Comparison of ENCODE assay signal across 27 mouse cellular contexts in the genomic region with DNA sequence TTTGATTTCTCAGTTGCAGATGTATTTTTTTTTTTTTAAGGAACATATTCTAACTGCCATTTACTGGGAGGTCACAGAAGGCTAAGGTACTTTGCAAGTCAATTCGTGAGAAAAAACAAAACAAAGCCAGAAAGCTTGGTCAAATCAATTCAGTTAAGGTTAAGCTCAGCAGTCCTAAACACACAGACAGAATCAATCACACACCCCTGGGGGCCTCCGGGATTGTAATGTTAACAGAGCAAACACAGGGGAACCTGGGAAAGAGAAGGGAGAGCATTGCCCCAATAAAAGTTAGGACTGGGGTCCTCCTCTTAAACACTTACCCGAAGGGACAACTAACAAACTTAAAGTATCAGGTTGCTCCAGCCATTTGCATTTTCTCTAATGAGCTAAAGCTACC.
DNase-seq lines count a peak whose midpoint lies in the region; ATAC-seq and TF ChIP-seq lines count a peak whose summit lies in the region.
"Had no signal": no experiment of that assay in that cellular context is flagged by ENCODE, and none has a peak within 500 bp of the region (broad histone marks: within the 10 kb centered on the region; RNA-seq: fewer than 3 reads in every experiment).

No protein-coding gene starts in this region.

- H3K4me2 ChIP-seq in limb, embryonic 11.5 days (ENCODE audit: low read depth, severe bottlenecking), result no peak overlapping the region
- no peak overlapping the region for H3K4me2 ChIP-seq in midbrain, embryonic 11.5 days
- H3K4me2 ChIP-seq in midbrain, embryonic 13.5 days (replicated peaks), result no peak overlapping the region
- H3K4me2 ChIP-seq: forebrain, embryonic 13.5 days; heart, embryonic 12.5 days; heart, embryonic 15.5 days; hindbrain, embryonic 12.5 days; hindbrain, embryonic 15.5 days had no signal

- no peak for TF ChIP-seq CTCF in thymus, adult 2 months (IDR thresholded peaks at IDR 0.05; ENCODE audit: borderline replicate concordance, control insufficient read depth, extremely low read depth, insufficient read depth, low read length, poor library complexity)

- 0 out of 2 replicates have a peak overlapping the region, but pooled peaks have one; percentile 4 for H3K27ac ChIP-seq in limb, embryonic 11.5 days (replicated peaks; ENCODE audit: low read depth, low read length)
- no peak overlapping the region for H3K27ac ChIP-seq in limb, embryonic 10.5 days
- no peak overlapping the region for H3K27ac ChIP-seq in midbrain, embryonic 11.5 days (ENCODE audit: low read depth, low read length)
- no peak overlapping the region for H3K27ac ChIP-seq in midbrain, embryonic 13.5 days
- H3K27ac ChIP-seq in thymus, adult 2 months (ENCODE audit: control insufficient read depth, insufficient read depth, low read length), result no peak overlapping the region
- H3K27ac ChIP-seq: forebrain, embryonic 10.5 days; forebrain, embryonic 13.5 days; gastrocnemius, adult 2 months; heart, embryonic 15.5 days; hindbrain, embryonic 12.5 days; hindbrain, embryonic 15.5 days had no signal

- no peak overlapping the region for H3K4me3 ChIP-seq in limb, embryonic 11.5 days (ENCODE audit: low read depth, low read length)
- no peak overlapping the region for H3K4me3 ChIP-seq in limb, embryonic 10.5 days
- H3K4me3 ChIP-seq in midbrain, embryonic 11.5 days (ENCODE audit: low read depth, low read length), result no peak overlapping the region
- no peak overlapping the region for H3K4me3 ChIP-seq in midbrain, embryonic 13.5 days (replicated peaks)
- no peak overlapping the region for H3K4me3 ChIP-seq in thymus, adult 2 months (ENCODE audit: control insufficient read depth, insufficient read depth, low read length)
- H3K4me3 ChIP-seq: forebrain, embryonic 10.5 days; forebrain, embryonic 13.5 days; gastrocnemius, adult 2 months; heart, embryonic 12.5 days; heart, embryonic 15.5 days; hindbrain, embryonic 12.5 days; hindbrain, embryonic 15.5 days had no signal

- H3K9ac ChIP-seq in limb, embryonic 11.5 days (ENCODE audit: low read length), result no peak overlapping the region
- H3K9ac ChIP-seq in midbrain, embryonic 11.5 days (ENCODE audit: low read length), result no peak overlapping the region
- H3K9ac ChIP-seq in midbrain, embryonic 13.5 days (replicated peaks), result no peak overlapping the region
- H3K9ac ChIP-seq: forebrain, embryonic 13.5 days; heart, embryonic 12.5 days; heart, embryonic 15.5 days; hindbrain, embryonic 12.5 days; hindbrain, embryonic 15.5 days had no signal

- no peaks in the 10 kb centered on the region for H3K36me3 ChIP-seq in limb, embryonic 11.5 days (ENCODE audit: control insufficient read depth, insufficient read depth, low read length)
- peaks cover 13% of the 10 kb centered on the region for H3K36me3 ChIP-seq in limb, embryonic 10.5 days
- H3K36me3 ChIP-seq in midbrain, embryonic 11.5 days (ENCODE audit: control insufficient read depth, insufficient read depth, low read length), result no peaks in the 10 kb centered on the region
- H3K36me3 ChIP-seq in midbrain, embryonic 13.5 days, result no peaks in the 10 kb centered on the region
- H3K36me3 ChIP-seq in thymus, adult 2 months (ENCODE audit: control insufficient read depth, insufficient read depth, low read length), result no peaks in the 10 kb centered on the region
- H3K36me3 ChIP-seq: heart, embryonic 15.5 days; hindbrain, embryonic 12.5 days; hindbrain, embryonic 15.5 days had no signal

- no peaks in the 10 kb centered on the region for H3K27me3 ChIP-seq in limb, embryonic 11.5 days (ENCODE audit: control insufficient read depth, insufficient read depth, low read length)
- H3K27me3 ChIP-seq in limb, embryonic 10.5 days (ENCODE audit: low read depth, poor library complexity, severe bottlenecking), result no peaks in the 10 kb centered on the region
- no peaks in the 10 kb centered on the region for H3K27me3 ChIP-seq in midbrain, embryonic 11.5 days (ENCODE audit: control insufficient read depth, insufficient read depth, low read length)
- no peaks in the 10 kb centered on the region for H3K27me3 ChIP-seq in midbrain, embryonic 13.5 days
- no peaks in the 10 kb centered on the region for H3K27me3 ChIP-seq in thymus, adult 2 months (ENCODE audit: control insufficient read depth, insufficient read depth, low read length)
- H3K27me3 ChIP-seq: forebrain, embryonic 13.5 days; heart, embryonic 12.5 days; heart, embryonic 15.5 days; hindbrain, embryonic 12.5 days; hindbrain, embryonic 15.5 days had no signal

- TF ChIP-seq POLR2A in thymus, adult 2 months (IDR thresholded peaks at IDR 0.05; ENCODE audit: control insufficient read depth, extremely low read depth, insufficient read depth, low read length, poor library complexity), result no peak

- H3K9me3 ChIP-seq in limb, embryonic 11.5 days (ENCODE audit: control insufficient read depth, low read length), result no peaks in the 10 kb centered on the region
- H3K9me3 ChIP-seq in limb, embryonic 10.5 days (replicated peaks), result no peaks in the 10 kb centered on the region
- H3K9me3 ChIP-seq in midbrain, embryonic 11.5 days (ENCODE audit: control insufficient read depth, low read length), result no peaks in the 10 kb centered on the region
- no peaks in the 10 kb centered on the region for H3K9me3 ChIP-seq in midbrain, embryonic 13.5 days
- H3K9me3 ChIP-seq: forebrain, embryonic 10.5 days; forebrain, embryonic 13.5 days; G1E; heart, embryonic 12.5 days; heart, embryonic 15.5 days; hindbrain, embryonic 12.5 days; hindbrain, embryonic 15.5 days had no signal

- 10% methylated on average over 3 of the region's 3 CpGs for WGBS in limb, embryonic 11.5 days
- WGBS in limb, embryonic 10.5 days, result 6% methylated on average over 3 of the region's 3 CpGs
- WGBS in midbrain, embryonic 11.5 days, result 11% methylated on average over 3 of the region's 3 CpGs
- WGBS in midbrain, embryonic 13.5 days, result 8% methylated on average over 3 of the region's 3 CpGs
- whole genome bisulfite sequencing in thymus, adult 2 months, result 77% methylated on average over 3 of the region's 3 CpGs

- DNase-seq in limb, embryonic 11.5 days (ENCODE audit: low spot score), result no peak
- DNase-seq in limb, embryonic 10.5 days (ENCODE audit: low spot score), result no peak
- no peak for DNase-seq in midbrain, embryonic 11.5 days (ENCODE audit: low spot score, missing footprints)
- DNase-seq in R1 (ENCODE audit: low read depth, low spot score) (peak; percentile 77), MN1 (ENCODE audit: low spot score) (no peak)
- no peak for DNase-seq in thymus, adult 2 months
- DNase-seq: adrenal gland, postnatal 10 days; adrenal gland, postnatal 36 days; cerebellum, adult 18-20 months; cerebellum, adult 9-10 months; cerebellum, postnatal 14 days; gastrocnemius, adult 2 months; gastrocnemius, postnatal 14 days; heart, adult 18-20 months; heart, postnatal 10 days; heart, postnatal 4 days had no signal

- ATAC-seq in limb, embryonic 11.5 days (ENCODE audit: insufficient number of reproducible peaks, low FRiP score, low TSS enrichment, low read depth), result no peak
- peak; percentile 50; the same call in 1 of the 2 replicates for ATAC-seq in midbrain, embryonic 11.5 days (ENCODE audit: low FRiP score)
- no peak for ATAC-seq in midbrain, embryonic 13.5 days
- ATAC-seq: CD4-positive, CD25-positive, alpha-beta regulatory T cell, adult 4 months; forebrain, embryonic 13.5 days; forebrain, embryonic 16.5 days; intestine, embryonic 16.5 days had no signal

- H3K4me1 ChIP-seq in limb, embryonic 11.5 days (ENCODE audit: control insufficient read depth, insufficient read depth, low read length), result no peaks in the 10 kb centered on the region
- peaks cover 13% of the 10 kb centered on the region for H3K4me1 ChIP-seq in limb, embryonic 10.5 days
- H3K4me1 ChIP-seq in midbrain, embryonic 11.5 days (ENCODE audit: control insufficient read depth, insufficient read depth, low read length), result peaks cover 13% of the 10 kb centered on the region
- peaks cover 11% of the 10 kb centered on the region; the same call in 1 of the 2 replicates for H3K4me1 ChIP-seq in midbrain, embryonic 13.5 days (replicated peaks)
- H3K4me1 ChIP-seq in thymus, adult 2 months (replicated peaks; ENCODE audit: control insufficient read depth, insufficient read depth, low read length), result no peaks in the 10 kb centered on the region
- H3K4me1 ChIP-seq: hindbrain, embryonic 15.5 days had no signal
